Mouse (Mus musculus) olfactory bulb, adult 2 months (tissue): ENCODE results near the gene Fzd2.

Experiments
- CTCF ChIP-seq: fragments of 200-500 bp; IDR thresholded peaks from 2 replicates; pipeline ENCODE4 v1.5.1; 2012; ENCODE audit warnings: low read depth, mild to moderate bottlenecking, low read length, moderate library complexity; ENCODE audit not compliant: insufficient read depth
- POLR2A ChIP-seq: fragments of 200-500 bp; IDR thresholded peaks from 2 replicates; pipeline ENCODE4 v1.6.1; 2012; ENCODE audit warnings: mild to moderate bottlenecking, low read depth, low read length, moderate library complexity; ENCODE audit not compliant: insufficient read depth

DNA sequence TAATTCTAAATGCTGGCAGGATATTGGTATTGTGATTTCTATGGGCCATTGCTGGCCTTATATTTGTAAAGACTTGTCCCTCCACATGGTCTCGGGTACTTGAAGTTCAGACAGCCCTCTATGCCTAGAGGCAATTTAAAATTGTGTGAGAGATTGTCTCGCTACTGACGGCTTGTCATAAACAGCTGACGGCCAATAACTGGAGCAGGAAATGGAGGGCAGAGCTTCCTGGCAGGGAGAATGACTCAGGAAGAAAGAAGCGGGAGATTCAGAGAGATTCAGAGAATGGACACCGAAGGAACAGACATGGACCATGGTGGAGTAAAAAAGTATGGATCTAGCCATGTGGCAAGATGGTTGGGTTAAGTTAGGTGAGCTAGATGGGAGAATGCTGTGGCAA, 52.7 kb downstream of the Fzd2 start:
- no peak for TF ChIP-seq CTCF
- no peak for TF ChIP-seq POLR2A
